Mouse (Mus musculus) C2C12 (cell line): Measurements from ENCODE around the gene Rasal1.

ENCODE experiments used
- CEBPB ChIP-seq: IDR thresholded peaks from one replicate; pipeline ENCODE4 v1.6.1; 2011; ENCODE audit warnings: low read depth, mild to moderate bottlenecking, control low read depth, moderate library complexity
- CTCF ChIP-seq: IDR thresholded peaks from one replicate; pipeline ENCODE4 v1.5.1; 2011; ENCODE audit not compliant: control insufficient read depth, insufficient read depth, insufficient read length
- MAX ChIP-seq: IDR thresholded peaks from one replicate; pipeline ENCODE4 v1.6.1; 2011; ENCODE audit warnings: mild to moderate bottlenecking, control low read depth
- MYOD1 ChIP-seq: IDR thresholded peaks from one replicate; pipeline ENCODE4 v1.6.1; 2011; ENCODE audit warnings: low read depth; ENCODE audit not compliant: control insufficient read depth, insufficient read length
- USF1 ChIP-seq: IDR thresholded peaks from one replicate; pipeline ENCODE4 v1.6.1; 2011; ENCODE audit warnings: low read depth, mild to moderate bottlenecking, control low read depth, moderate library complexity

DNA sequence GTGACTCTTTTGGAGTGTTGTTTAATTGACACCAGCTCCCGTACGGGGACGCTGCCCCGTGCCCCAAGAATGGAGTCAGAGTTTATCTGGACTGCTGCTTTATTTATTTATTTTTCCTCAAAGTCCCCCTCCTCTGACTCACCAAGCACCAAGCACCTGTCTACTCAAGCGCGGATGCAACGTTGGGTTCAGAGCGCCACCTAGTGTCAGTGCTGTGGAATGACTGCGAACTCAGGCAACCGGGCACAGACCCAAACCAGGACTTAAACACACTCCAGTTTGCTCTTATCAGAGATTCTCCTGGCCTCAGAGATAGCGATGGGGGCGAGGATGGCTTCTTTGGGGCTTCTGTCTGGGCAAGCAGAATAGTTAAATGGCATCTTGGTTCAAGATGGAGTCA lies 25.0 kb downstream of the Rasal1 start:
- TF ChIP-seq CTCF (peak; percentile 92), CEBPB (no peak), USF1 (no peak), MAX (no peak), MYOD1 (peak; percentile 40)
